Mouse (Mus musculus) spleen, postnatal 10 days (tissue): ENCODE measurements at regions not wholly inside any gene's neighbourhood (a gene's known extent, or its start where the extent isn't known, plus 50 kb on each side); places are given as distances from the start of the nearest gene placed in this dataset.
"Not testable (repeated sequence)": the region's sequence is repeated elsewhere in the genome, so short reads cannot be mapped to it uniquely, and the experiment has no call there.

Source experiments
- DNase-seq, 2 experiments: peaks; one replicate each; pipeline ENCODE4 v3.0.0; 2021 to 2022; ENCODE audit warnings: low spot score in 2 of 2

DNA sequence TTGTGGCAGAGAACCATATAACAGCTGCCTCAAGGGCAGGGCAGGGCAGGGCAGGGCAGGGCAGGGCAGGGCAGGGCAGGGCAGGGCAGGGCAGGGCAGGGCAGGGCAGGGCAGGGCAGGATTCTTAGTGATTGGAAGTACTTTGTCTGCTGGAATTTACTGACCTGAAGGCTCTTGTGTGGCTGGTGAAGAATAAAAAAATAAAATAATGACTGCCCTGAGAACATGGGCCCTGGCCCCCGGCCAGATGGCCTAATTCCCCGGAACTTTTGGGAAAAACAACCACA lies 169.3 kb downstream of the Qk start:
- DNase-seq: not testable (repeated sequence)

DNA sequence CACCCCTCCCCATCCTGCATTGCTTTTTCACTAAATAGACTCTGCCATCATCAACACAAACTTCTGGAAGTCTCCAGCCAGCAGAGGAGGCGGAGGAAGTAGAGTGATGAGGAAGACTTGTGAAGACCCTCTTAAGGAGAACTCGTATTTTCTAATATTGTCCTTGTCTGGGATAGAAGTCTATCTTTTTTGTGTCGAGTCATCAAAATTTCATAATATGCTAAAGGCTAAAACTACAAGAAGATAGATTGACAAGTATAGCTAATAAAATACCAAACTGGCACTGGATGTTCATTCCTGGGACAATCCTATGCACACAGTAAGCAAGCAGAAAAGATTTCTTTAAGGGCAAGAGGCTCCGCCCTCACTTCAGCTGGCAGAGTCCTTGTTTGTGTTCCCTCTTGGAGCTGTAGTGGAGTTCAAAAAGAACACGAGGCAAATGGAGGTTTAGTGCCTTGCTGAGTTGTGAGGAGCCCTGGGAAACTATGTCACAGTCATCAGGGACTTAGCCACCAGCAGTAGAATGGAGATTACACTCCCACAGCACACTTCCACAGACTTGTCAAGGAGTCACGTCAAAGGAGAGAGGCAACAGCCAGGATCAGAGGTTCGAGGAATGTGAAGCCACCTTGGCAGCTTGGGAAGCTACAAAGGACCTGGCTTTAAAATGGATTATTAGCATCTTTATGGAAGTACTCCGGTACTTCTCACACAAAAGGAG lies 169.8 kb downstream of the Qk start:
- no peak for DNase-seq

DNA sequence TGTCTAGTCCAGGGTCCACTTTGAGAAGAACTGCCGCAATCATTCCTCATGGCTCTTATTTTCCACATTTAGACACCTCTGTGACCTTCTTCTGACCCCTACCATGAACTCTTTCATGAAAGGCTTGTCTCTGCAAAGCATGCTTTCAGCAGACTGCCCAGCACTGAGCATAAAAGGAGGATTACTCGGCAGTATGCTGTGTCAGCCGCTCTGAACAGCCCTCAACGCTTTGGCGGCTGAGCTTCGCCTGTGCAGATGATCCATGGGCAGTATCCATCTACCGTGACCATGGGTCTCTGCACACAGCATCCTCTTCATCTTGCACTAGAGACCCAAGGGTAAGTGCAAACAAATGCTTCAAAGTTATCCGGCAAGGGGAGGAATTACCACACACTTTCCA lies 172.5 kb downstream of the Qk start:
- DNase-seq: no peak

DNA sequence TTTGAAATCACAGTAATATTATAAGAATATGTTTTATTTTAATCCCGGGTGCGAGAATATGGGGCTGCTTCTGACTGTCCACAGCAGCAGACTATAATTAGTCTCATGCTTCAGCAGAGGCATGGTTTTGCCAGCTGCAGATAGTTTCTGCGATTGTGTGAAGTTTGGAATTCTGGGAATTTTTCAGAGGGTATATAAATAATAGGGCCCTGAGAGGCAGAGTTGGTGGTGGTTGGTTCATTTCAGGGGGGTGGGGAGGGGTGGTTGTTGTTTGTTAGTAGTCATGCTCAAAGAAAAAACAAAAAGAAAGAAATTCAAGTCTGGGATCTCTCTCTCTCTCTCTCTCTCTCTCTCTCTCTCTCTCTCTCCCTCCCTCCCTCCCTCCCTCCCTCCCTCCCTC lies 173.1 kb downstream of the Qk start:
- DNase-seq: no peak

DNA sequence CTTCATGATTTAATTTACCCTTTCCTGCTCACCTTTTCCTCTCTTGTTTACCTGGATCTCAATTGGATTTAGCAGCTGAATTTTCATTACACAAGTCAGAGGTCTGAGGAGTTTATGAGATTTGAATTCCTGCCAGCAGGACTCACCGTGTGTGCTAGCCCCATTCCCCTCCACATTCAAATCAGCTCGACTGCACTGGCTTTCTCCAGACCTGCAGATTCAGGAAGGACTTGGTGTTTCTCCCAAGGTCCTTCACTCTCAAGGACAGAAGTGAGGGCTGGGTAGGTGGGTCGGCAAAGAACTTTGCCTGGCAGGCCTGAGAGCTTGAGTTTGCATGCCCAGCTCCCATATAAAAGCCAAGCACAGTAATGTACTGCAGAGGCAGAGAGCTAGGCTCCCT lies 180.8 kb downstream of the Qk start:
- DNase-seq: no peak

DNA sequence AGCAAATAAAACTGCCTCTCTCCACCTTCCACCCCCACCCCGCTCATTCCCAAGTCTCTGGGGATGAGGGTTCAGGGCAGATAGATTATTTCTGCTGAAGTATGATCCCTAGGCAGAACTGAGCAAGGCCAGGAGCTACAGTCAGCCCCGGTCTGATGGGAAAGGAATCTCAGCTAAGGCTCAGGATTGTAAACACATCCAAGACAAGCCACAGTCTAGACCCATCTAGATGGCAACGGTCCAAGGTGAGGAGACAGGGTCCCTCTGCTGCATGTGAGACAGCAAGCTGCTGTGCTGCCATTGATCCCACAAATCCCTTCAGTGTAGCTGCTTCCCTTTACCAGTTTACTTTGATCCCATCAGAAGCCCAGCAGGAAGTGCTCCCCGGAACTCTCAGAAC lies 181.3 kb downstream of the Qk start:
- no peak for DNase-seq

DNA sequence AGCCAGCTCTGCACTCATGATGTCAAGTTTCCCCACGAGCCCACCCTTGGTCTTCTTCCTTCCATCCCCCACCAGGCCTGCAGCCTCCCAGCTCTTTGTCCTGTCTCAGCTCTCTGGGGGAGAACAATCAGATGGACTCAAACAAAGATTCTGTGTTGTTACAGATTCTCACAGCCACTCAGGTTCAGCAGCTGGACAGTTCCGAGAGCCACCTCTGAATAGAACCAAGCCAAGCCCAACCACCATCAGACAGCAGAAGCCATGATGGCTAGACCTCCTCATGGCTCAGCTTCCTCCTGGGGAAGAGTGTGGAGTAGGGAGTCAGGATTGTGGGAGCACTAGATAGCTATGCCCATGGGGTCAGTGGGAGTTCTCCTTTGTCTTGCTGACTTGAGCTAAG lies 184.5 kb downstream of the Qk start:
- no peak for DNase-seq

DNA sequence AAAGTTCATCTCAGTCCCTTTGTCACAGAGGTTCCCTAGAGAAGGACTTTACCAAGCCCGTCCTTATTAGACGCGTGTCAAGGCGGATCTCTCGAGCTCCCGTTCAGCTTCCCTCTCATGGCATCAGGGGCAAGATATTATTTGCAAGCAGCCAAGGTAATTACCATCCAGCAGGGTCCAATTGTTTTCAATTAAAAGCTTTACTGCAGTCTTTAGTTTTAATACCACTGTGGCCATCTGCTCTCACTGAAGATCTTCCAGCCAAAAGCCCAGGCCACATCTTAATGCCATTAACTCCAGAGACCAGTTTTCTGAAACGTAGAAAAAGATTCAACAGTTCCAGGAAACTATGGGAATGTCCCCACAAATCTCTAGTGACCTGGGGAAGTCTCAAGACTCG lies 191.1 kb downstream of the Qk start:
- no peak for DNase-seq

DNA sequence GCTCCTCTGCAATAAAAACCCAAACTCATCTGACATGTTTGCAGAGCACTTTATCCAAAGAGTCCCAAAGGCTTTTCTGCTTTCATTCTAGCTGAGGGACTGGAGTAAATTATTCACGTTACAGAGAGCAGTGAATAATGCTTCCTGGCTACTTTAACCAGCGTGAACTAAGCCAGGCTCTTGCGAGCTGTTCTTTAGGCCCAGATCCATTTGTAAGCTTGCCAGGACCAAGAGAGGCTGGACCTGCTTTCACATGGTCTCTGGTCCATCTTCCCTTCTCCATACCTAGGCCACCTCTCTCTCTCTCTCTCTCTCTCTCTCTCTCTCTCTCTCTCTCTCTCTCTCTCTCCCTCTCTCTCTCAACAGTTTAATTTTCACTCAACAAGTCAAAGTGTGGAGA lies 197.2 kb downstream of the Qk start:
- DNase-seq: no peak

DNA sequence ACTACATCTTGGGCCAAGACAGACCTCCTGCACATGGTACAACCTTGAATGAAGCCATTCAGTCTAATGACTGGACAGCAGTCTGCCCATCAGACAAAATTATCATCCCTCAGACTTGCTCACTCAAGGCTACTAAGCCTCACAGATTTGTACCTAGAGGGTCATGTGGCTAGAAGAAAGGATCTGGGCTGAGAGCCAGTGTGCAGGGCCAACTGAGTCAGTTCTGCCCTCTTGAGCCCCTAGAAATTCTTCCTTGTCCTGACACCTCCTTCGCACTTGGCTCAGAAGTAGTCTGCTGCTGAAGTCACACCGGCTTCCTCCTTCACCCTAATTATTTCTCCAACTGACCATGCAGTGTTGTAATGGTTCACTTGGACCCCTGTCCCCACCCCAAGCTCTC lies 207.5 kb downstream of the Qk start:
- no peak for DNase-seq

DNA sequence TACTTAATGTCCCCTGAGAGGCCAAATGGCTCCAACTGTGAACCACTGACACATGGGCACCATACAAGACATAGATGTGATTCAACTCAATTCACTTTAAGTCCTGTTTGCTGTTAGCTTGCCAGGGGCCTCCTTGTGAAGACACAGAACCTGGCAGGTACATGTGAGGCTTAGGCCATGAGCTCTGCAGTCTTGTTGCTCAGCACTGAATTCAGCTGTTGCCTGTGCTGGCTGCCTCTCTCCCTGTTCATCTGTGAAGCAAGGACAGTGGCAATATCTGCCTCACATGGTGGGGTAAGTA lies 209.3 kb downstream of the Qk start:
- no peak for DNase-seq

DNA sequence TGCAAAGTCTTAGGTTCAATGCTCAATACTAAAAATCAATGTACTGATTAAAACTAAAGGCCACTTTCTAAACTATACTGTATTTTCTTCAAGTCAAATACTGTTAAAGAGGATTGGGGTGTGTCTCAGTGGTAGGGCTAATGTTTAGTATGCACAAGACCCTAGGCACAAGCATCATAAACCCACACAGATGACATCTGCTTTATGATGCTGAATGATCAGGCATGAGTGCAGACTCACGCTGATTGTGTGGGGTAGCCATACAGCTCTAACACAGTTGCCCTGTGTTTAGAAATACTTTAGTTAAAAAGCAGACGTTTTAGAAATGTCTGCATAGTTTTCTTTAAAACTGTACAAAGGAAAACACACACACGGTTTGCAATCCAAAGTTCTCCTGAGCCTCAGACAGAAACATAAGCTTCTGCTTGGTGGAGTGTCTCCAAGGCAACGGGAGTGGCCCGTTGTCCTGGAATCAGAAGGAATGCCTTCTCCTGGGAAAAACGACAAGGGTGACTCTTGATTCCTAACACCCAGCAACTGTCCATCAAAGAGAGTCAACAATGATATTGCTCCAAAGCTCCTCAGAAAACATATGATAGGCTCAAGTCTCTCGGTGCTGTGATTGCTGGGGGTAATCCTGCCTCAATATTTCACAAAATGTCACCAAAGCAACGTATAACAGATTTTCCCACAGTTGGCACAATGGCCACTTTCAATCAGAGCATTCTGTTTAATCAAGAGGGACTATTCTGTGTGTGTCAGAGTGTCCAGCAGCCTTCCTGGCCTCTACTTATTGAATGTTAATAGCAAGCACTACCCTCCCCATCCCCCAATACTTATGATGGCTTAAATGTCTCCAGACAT lies 209.9 kb downstream of the Qk start:
- DNase-seq: no peak

DNA sequence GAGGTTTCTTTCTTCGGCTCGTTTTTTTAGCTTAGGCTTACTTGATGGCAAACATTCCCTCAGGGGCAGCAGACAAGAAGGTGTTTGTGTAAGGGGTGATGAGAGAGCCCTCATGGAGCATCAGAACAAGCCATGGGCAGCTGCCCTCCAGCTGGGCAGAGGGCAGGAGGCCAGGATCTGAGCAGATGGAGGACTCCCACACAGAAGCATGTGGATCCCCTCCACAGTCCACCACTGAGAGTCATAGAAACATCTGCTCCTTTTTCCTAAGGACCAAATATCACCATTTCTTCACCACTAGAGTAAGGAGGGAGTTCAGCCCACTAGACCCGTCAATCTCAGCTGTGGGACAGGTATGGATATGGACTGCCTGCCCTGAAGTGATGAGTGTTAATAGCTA lies 214.4 kb downstream of the Qk start:
- no peak for DNase-seq

DNA sequence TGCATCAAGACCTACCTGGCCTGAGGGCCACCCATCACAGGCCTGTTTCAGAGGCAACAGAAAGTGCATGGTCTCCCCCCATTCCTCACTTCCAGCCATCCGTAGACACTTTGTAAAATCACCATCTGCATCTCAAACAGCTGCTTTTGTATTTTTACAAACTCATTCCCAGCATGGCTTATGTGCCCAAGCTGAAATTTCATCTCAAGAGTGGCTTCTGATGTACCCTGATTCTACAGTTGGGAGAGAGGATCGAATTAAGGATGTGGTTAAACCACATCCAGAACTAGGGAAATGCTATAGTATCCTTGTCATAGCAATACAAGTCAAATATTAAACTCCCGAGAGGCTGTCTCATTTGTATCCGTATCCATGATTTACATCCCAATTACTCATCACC lies 221.5 kb downstream of the Qk start:
- no peak for DNase-seq

DNA sequence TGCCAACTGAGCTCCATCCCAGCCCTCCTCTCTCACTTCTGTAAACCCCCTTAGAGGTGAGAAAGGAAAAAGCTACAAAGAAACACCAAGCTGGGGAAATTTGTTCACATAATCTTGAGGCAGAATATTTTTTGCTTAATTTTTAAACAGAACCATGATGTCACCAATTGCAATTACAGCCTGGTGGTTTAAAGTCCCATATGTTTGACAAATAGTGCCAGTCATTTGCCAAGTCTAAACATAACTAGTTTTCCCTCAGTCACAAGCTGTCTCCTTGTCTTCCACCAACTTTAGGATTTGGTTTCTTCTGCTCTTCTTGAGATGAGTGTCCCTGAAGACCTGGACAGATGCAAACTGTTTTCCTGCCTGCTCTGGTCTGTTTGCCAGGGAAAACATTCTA lies 222.0 kb downstream of the Qk start:
- no peak for DNase-seq

DNA sequence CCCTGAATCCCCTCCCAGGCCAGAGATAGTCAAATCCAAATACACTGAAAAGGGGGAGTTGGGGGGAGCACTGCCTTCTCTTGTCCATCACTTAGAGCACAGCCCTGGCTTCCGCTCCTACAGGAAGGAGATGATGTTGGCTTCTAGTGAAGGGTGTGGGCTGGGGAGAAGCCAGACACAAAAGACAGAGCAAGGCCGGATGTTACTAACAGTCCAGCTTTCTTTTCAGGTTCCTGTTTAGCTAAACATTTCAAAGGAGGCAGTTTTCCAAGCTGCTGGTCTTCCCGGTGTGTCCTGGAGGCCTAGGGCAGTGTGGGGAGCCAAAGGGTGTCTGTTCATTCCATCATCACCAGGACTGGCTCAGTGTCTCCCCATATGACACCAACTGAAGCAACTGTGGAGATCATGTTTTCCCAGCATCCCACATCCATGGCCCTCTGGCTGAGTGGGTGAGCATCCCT lies 223.8 kb downstream of the Qk start:
- no peak for DNase-seq

DNA sequence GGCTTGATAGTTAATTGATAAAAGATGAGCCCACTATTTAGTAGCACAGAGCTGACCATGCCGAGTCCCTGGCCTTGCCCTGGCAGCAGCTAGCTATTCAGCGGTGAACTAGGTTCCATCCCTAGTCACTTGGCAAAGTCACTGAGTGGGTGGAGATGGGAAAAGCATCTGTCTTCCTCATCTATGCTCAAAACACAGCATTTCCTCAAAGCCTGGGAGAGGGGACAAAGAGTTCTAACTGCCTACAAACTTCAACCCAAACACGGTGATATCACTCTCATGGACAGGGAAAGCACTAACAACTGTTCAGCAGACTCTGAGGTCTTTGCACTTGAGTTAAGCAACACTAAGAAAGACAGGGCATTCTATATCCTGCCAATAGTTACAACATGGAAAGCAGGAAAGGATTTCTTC lies 225.5 kb downstream of the Qk start:
- DNase-seq: no peak

DNA sequence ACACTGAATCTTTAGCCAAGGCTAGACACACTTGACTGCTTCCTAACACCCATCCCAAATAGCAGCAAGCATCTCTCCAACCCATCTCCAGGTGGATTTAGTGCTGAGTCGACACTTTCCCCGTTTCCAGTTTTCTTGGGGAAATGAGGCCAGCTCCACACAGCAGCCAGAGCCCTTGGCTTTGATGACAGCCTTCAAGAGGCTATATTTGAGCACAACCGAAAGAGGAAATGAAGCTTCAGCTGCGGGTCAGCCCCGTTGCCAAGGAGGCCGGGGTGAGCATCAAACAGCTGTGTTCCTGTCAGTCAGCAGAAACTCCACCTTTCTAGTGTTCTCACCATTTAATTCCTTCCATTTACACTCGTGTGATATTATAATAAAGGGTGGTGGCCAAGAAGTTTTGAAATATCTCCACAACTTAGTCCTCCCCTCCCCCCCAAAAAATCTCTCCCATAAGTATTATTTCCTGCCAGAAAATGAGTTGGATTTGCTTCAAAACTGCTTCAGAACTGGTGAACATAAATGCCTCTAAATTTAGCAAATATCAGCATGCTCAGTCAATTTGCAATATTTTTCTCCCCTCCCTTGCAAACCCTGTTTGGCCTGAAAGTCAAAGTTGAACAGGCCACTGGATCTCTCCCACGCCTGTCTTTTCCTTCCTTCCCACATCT lies 226.1 kb downstream of the Qk start:
- peak; percentile 7 to 62 for DNase-seq

DNA sequence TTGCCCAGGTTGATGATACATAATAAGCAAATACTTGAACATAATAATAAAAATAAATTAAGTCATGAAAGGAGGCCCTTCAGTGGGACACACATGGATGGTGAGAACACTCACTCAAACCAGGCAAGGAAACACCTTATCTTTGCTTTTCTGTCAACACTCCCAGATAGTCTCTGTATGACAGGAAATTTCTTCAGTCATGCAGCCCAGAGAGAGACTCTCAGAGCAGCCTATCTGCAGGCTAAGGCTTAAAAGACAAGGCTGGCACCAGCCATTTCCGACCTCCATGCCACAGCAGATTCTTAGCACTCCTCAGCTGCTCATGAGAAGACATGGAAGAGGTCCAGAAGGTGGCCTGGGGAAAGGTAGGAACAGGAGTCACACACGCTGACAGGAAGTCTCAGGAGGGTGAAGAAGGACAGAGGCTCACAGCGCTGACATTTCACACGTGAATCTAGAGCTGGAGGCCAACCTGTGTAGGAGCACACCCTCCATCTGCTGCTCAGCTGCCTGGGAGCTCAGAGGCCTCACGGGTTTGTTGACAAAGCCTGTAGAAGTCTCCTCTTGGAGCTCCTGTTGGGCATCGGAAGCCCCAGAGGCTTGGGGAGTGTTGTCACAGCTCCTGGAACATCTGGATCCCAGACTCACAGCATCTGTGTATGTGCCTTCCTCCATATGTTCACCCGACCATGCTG lies 232.3 kb downstream of the Qk start:
- DNase-seq: no peak

DNA sequence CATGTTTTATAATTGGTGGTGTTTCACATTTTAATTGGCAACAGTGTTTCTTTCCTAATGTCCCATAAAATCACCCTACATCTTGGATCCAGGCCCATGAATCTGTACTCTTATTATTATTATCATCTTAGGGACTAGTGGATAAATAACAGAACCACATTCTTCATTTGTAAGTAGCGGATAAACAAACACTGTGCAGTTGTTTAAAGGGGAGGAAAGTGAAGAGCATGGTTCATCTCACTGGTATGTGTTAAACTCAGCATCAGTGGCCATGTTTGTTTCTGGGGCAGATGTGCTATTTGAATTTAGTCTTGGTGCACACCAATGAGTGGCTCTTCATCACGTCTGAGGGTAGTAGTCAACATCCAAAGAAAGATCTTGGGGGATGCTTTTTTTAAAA lies 233.1 kb downstream of the Qk start:
- no peak for DNase-seq

DNA sequence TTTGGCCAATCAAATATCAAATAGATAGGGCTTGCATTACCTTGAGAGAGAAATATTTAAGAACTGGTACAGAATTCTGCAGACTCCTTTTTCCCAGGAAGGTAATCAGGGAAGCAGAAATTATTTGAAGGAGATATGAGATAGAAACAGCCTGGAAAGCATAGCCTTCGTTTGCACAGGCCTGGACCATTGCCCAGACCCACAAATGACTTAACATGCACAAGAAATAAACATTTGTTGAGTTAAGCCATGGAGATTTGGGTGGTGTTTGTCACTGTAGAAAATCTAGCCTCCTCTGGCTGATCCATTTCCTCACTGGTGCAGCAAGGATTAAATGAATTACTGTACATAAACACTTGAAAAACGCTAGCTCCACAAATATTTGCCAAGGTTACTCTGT lies 233.5 kb downstream of the Qk start:
- no peak for DNase-seq

DNA sequence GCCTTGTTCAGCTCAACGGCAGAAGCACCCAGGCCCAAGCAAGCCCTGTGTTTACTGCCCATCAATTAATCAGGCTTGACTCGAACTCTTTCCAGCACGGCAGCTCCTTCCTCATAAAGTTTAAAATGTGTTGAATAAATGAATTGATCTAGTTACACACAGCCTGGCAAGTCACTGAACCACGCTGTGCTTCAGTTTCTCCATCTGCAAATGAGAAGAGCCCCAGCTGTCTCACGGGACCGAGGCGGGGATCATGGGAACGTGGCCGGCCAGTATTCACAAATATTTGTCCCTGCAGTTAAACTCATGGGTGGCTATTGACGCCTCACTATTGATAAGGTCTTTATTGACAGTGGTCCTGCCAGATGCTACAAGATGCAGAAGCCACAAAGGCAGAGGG lies 237.9 kb downstream of the Qk start:
- no peak for DNase-seq
